Mouse (Mus musculus) C2C12 (cell line): ENCODE results near the gene Gcc2.

ENCODE experiments used
- CTCF ChIP-seq: IDR thresholded peaks from one replicate; pipeline ENCODE4 v1.5.1; 2011; ENCODE audit not compliant: control insufficient read depth, insufficient read depth, insufficient read length
- MAX ChIP-seq: IDR thresholded peaks from one replicate; pipeline ENCODE4 v1.6.1; 2011; ENCODE audit warnings: mild to moderate bottlenecking, control low read depth
- MYOD1 ChIP-seq: IDR thresholded peaks from one replicate; pipeline ENCODE4 v1.6.1; 2011; ENCODE audit warnings: low read depth; ENCODE audit not compliant: control insufficient read depth, insufficient read length
- USF1 ChIP-seq: IDR thresholded peaks from one replicate; pipeline ENCODE4 v1.6.1; 2011; ENCODE audit warnings: low read depth, mild to moderate bottlenecking, control low read depth, moderate library complexity

- TF ChIP-seq CTCF (no peak), USF1 (no peak), MYOD1 (no peak), MAX (no peak)
Observed at GRCm38 (mm10) chr10:58217366-58217765, 37.9 kb upstream of the Gcc2 start.
